Mouse (Mus musculus): Measurements from ENCODE around the gene Cry1. TPM values are rescaled to one million over a fixed set of nuclear protein-coding genes. Genes with fewer than 3 reads are reported as not detected.

The Cry1 gene
- total RNA-seq (2014; fragmentation: Nextera tagmentation): 5.5 and 8.6 TPM in 2 replicates
- total RNA-seq (2017): 7.3 and 9.6 TPM in 2 replicates

DNA sequence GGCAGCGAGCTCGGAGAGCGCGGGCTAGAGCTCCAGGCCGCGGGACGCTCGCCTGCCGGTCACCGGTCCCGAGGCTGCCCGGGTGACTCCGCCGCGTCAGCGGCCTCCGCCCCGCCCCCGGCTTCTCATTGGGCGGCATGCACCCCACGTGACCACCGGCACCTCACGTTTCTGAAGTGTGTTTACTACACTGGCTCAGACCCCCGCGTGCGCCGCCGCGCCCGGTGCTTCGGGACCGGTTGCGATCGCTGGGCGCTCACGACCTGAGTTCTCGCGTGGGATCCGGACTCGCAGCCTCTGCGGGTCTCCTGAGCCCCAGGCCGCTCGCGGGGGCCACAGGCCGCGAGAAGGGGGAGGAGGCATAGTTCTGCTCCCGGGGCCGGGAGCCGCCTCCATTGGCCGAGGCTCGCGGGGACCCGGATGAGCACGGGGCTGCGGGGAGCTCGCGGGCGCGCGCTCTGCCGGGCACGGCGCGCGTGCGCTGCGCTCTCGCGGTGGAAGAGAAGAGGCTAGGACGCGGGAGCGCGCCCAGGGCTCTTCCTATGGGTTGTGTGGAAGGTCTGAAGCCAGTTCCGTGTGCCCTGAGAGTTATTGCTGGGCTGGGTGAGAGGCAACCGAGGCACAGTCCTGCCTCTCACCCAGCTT is at the start of gene Cry1:
Gene Cry1, minus strand, starts transcription at position 101 of the 645 bp plus-strand sequence.
- ATAC-seq (replicated peaks; ENCODE audit: low FRiP score, low TSS enrichment, poor library complexity, severe bottlenecking): peak; percentile 77

DNA sequence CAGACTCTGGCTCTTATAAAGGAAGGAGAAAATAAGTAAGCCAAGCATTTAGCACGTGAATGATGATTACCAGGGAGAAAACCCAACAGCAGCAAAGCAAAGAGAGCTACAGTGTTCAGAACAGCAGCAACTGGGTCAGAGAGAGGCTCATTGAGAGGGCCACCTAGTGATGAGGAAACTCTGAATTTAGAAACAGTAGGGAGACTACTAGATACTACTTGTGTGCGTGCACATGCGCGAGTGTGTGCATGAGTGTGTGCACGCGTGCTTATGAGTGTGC is 36.8 kb upstream of the Cry1 start:
- no peak for ATAC-seq (replicated peaks; ENCODE audit: low FRiP score, low TSS enrichment, poor library complexity, severe bottlenecking)

DNA sequence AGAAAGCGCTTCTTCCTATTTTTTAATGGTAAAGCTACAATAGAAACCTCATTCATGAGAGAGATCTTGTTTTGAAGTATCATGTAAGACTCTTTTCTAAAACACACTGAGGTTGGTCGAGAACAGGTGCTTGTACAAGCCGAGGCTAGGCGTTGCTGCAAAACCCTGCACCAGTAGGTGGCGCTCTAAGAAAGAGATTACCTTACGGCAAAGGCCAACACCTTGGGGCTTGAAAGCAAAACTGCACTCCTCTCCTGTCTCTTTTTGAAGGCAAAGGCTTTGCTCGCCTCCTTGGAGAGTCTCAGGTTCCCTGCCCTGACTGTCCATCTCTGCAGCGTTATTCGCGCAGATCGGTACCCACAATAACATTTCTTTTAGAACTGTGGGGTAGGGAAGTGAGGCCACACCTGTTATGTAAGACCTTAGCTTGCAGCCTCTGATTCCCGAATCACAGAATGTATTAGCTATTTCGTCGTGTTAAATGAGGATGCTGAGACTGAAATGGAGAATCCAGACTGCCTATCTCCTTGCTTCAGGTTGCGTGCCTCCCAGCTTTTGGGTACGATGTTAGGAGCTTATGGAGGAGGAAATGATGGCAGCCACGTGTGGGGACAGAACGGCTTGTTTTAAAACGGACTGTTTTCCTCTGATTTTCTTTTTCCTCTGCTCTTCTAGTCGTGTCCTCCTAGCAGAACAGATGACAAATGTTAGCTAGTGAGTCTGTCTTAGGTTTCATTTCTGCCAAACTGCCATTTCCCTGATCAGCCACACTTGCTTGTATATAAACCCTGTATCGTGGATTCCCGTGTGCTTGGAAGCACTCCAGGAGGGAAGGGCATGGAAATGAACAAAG is 36.3 kb upstream of the Cry1 start:
- peak; percentile 91 for ATAC-seq (replicated peaks; ENCODE audit: low FRiP score, low TSS enrichment, poor library complexity, severe bottlenecking)

DNA sequence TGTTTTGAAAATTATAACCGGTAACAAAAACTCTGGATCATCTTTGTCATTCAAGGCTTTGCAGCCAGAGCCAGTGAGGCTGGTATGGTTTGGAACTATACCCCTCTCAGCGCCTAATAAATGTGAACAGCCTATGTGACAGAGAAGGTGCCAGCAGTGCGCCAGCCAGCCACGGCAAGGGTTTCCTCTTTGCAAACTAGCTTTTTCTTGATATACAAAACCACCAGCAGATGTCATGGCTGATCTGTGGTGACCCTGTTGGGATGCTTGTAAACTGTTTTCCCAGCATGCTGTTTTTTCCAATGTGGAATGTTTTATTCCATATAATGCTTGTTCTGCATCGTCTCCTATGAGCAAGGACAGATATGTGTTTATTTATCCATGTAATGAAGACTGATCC is 30.0 kb upstream of the Cry1 start:
- no peak for ATAC-seq (replicated peaks; ENCODE audit: low FRiP score, low TSS enrichment, poor library complexity, severe bottlenecking)

DNA sequence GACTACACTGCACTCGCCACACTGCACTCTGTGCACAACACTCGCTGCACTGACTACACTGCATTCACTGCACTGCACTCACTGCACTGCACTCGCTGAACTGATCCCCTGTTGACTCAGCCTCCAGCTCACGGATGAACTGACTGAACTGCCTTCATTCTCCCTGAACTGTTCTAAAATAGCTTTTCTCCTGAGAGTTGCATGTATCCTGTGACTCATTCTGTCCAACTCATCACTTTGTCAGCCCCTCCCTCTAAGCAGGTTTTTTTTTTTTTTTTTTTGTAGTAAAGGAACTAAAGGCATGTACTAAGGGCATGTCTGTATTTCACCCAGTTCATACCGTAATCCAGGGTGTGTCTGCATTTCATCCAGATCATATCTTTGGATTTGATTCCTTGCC is 26.8 kb upstream of the Cry1 start:
- no peak for ATAC-seq (replicated peaks; ENCODE audit: low FRiP score, low TSS enrichment, poor library complexity, severe bottlenecking)

DNA sequence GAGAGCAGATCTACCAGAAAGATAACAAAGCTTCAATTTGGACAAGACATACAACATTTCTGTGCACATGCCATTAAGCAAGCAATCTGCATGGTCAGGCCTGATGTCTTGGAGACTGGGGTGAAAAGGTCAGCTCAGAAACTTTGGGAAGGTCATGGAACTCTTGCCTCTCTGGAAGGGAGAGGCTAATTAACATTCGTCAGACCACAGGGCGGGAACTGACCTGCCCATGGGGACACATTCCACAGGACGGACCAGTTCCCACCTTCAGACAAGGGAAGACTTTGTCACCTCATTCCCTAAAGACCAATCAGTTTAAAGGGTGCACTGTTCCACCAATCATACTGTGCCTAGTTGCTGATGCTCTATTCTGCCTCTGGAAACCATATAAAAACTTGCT is 25.3 kb upstream of the Cry1 start:
- ATAC-seq (replicated peaks; ENCODE audit: low FRiP score, low TSS enrichment, poor library complexity, severe bottlenecking): no peak

DNA sequence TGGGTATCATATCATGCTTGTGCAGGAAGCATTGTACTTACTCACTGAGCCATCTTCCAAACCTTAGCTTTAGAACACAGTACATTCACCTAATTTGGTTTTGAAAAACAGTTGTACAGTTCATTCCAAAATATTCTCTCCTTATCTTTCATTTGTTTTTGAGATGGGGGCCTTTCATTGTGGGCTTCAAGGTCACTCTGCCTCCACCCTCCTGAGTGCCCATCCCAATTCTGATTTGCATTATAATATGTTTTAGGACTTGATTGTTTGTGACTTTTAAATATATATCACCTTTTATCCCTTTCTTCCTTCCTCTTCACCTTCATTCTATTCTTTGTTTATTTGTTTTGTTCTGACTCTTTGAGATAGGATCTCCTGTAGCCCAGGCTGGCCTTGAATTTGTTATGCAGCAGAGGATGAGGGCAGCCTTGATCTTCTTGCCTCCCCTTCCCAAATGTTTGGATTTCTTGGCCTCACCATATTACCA is 24.3 kb upstream of the Cry1 start:
- no peak for ATAC-seq (replicated peaks; ENCODE audit: low FRiP score, low TSS enrichment, poor library complexity, severe bottlenecking)

DNA sequence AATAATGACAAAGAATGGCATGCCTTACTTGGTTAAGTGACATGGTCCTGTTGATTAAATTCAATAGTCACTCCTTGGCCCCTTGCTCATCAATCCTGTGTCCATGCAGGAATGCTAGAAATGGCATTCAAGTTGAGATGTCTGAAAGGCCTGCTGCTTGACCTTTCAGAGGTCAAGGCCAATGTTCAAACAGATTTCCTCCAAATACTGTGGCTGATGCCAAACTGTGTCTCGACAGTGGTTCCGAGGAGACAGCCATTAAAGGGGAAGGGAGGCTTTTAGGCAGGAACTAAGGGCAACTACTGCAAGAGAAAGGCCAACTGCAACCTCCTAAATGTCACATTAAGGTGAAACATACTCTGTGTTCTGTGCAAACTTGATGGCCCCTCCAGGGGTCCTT is 20.5 kb upstream of the Cry1 start:
- no peak for ATAC-seq (replicated peaks; ENCODE audit: low FRiP score, low TSS enrichment, poor library complexity, severe bottlenecking)

DNA sequence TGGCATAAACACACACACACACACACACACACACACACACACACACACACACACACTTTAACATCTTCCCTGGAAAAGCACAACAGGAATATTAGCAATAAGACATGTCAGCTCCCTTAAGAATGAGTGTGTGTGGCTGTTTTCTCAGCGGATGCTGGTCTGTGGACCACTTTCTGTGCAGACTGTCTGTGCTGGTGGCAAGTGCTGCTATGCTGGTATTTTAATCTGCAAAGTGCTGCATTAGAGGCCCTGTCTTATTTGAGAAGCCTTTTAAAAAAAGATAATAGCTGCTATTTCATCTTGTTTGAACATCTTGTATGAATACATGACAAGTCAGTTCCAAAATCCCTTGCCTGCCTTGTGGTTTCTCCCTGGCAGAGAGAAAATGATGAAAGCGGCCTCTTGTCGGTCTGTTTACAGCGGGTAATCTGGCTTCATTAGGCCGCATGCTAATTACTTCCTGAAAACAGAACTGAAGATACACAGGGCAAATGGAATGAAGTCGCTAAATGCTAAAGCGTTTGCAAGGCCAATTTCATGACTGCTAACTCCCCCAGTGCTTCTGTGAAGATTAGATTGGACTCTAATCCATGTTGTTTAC is 19.5 kb upstream of the Cry1 start:
- ATAC-seq (replicated peaks; ENCODE audit: low FRiP score, low TSS enrichment, poor library complexity, severe bottlenecking): no peak

DNA sequence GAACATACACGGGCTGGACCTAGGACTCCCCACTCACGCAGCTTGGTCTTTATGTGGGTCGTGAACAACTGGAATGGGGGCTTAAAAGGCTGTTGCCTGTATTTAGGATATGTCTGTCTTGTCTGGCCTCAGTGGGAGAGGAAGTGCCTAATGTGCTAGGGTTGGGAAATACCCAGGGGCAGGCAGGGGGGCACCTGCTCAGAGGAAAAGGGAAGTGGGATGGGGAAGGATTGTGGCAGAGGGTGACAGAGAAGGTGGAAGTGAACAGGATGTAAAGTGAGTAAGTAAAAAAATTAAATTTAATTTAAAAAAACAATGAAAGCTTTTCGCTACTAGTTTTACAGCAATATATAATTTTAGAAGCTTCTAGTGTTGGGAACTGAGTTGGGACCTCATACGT is 9.7 kb upstream of the Cry1 start:
- no peak for ATAC-seq (replicated peaks; ENCODE audit: low FRiP score, low TSS enrichment, poor library complexity, severe bottlenecking)

DNA sequence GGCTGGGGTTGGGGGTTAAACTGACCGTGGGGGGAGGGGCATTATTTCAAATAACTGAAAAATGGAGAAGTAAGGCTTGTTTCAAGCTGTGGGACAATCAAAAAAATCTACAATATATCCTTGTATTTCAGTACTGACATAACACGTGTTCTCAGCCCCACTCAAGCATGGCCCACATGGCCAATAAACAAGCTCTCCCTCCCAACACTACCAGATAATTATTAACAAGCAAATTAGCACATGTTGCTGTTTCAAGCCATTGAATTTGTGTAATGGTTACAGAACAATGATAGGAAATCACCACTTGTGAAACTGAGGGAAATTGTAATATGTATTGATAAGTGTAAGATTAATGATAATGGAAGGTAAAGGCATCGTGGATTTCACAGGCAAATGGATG is 8.5 kb upstream of the Cry1 start:
- no peak for ATAC-seq (replicated peaks; ENCODE audit: low FRiP score, low TSS enrichment, poor library complexity, severe bottlenecking)

DNA sequence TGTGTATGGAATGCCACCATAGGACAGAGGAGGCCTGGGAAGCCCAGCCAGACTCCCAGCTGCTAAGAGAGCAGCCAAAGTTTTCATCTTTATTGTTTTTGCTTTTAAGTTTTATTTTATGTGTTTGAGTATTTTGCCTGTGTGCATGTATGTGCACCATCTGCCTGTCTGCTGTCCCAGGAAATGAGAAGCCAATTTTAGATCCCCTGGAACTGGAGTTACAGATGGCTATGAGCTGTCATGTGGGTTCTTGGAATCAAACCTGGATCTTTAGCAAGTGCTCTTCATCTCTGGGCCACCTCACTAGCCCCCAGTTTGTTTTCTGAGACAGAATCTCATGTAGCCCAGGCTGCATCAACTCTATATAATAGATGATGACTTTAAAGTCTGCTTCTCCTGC is 5.8 kb upstream of the Cry1 start:
- ATAC-seq (replicated peaks; ENCODE audit: low FRiP score, low TSS enrichment, poor library complexity, severe bottlenecking): no peak

DNA sequence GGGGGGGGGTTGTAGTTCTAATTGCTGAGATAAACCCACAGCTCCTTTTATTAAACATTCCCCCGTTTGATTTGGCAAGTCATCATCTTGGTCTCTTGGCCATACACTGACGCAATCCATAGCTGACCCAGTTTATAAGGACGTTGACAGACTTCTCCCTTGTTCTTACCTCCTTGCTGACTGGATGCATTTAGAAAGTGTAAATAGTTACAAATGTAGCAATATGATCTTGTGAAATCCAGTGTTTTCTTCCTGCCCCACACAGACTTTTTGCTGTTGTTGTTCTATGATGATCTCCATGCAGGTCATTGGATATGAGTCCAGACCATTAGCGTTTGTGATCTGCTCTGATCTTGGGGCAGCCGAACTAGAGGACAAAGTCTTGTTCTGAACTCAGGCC is 5.1 kb upstream of the Cry1 start:
- ATAC-seq (replicated peaks; ENCODE audit: low FRiP score, low TSS enrichment, poor library complexity, severe bottlenecking): no peak

DNA sequence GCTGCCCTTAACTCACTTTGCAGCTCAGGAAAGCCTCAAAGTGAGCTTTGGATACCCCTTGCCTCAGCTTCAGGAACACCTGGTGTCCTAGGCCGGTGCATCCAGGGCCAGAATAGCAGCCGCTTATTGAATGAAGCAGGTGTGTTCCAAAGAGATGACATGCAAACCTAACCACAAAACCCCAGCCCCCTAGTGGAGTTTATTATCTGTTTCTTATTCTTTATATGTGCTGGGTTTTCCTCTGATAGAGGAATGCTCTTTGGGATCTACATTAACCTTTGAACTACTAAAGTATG is 1.6 kb upstream of the Cry1 start:
- no peak for ATAC-seq (replicated peaks; ENCODE audit: low FRiP score, low TSS enrichment, poor library complexity, severe bottlenecking)

DNA sequence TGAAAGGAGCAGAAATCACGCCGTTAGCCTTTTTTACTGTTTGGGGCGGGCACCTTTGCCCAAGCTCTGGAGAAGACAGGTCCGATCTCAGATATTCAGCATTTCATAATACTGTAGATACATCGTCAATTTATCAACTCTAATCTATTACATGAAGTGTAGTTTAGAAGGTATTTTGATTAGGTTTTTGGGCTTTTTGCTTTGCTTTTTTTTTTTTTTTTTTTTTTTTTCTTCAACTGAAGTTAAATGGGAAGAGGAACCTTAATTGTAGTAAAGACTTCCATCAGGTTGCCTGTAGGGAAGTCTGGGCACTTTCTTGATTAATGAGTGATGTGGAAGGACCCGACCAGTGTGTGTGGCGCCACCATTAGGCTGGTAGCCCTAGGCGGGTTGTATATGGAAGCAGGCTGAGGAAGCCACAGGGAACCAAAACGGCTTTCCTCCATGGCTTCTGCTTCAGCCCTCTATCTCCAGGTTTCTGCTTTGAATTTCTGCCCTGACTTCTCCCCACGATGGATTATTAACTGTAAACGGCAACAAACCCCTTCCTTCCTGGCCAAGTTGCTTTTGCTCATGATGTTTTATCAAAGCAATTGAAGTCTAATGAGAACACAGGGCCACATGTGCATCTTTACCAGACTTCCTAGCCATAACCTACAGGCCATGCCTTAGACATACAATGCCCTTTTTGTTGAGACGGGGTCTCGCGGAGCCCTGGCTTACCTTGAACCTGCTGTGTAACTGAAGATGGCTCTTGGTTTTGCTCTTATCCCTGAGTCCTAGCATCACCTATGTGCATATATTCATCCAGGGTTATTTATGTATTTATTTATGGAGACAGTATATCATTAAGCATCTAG is 1.0 kb upstream of the Cry1 start:
- ATAC-seq (replicated peaks; ENCODE audit: low FRiP score, low TSS enrichment, poor library complexity, severe bottlenecking): no peak

DNA sequence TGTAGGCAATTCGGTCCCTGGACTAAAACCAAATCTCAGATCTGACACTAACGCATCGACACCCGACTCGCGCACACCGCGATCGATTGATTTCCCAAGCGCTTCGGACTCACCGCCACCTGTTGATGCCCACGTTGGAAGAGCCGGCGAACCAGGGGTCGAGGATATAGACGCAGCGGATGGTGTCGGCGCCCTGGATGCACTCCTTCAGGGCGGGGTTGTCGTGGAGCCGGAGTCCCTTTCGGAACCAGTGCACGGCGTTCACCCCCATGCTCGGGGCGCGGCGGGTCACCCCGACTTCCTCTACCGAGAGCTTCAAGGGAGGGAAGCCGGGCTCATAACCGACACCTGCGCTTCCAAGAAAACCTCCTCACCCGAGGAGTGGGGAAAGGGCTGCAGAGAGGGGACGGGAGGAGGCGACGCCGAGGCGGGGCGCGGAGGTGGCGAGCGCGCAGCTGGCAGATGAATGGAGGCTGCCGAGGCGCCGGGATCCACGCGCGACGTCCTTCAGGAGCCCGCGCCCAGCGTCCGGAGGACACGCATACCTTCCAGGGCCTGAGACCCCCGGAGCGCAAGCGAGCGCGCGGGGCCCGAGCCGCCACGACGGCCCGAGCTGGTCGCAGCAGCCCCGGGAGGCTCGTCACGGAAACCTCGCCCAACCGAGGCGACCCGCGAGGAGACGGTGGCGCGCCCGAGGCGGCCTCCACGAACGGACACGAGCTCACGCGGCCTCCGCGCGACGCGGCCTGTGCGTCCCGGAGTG is 482 bp downstream of the Cry1 start:
- peak; percentile 3; the same call in 1 of the 2 replicates for ATAC-seq (replicated peaks; ENCODE audit: low FRiP score, low TSS enrichment, poor library complexity, severe bottlenecking)

DNA sequence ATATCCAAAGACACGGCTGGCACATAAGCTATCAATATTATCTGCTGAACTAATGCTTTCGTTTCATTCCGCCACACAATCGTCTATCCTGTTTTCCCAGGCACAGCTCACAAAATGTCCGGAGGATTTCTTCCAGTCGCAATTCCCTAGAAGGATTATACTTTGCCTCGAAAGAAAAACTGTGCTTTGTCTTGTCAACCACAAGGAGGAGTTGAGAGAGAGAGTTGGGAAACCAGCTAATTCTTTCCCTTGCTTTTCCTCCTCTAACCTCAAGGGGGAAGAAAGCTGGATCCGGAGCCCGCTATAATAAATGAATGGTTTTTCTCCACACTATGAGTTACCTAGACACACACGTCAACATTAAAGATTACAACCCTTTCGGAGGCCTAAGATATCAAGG is 1.2 kb downstream of the Cry1 start:
- ATAC-seq (replicated peaks; ENCODE audit: low FRiP score, low TSS enrichment, poor library complexity, severe bottlenecking): peak; percentile 57

DNA sequence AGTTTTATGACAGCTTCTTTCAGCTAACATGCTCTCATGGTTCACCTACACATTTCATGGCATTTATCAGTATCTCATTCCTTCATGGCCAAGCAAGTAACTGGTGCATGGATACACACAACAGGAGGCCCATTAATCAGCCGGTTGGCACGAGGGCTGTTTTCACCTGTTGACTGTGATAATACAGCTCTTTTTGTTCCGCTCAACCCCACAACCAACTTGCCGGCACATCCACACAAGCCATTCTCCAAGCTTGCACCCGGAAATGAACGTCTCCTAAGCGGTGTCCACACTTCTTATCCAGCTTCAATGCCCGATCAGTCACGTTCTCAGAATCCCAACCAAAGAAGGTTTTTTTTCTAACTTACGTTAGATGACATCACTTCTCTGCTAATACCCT is 2.1 kb downstream of the Cry1 start:
- ATAC-seq (replicated peaks; ENCODE audit: low FRiP score, low TSS enrichment, poor library complexity, severe bottlenecking): no peak

DNA sequence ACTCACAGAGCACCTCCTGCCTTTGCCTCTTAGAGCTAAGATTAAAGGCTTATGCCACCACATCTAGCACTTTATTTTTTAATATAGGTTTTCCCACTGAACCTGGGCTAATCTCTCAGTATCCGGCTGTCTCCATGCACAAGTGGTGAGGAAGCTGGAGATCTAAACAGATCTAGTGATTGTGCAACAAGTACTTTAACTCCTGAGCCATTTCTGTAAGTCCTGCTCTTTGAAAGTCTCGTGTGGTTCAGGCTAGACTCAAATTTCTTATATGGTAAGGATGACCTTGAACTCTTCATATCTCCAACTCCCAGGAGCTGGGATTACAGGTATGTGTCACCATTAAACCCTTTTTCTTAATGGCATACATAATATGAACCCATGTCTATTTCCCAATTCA is 8.2 kb downstream of the Cry1 start:
- ATAC-seq (replicated peaks; ENCODE audit: low FRiP score, low TSS enrichment, poor library complexity, severe bottlenecking): no peak

All from megakaryocyte-erythroid progenitor cell, adult 5-6 weeks (primary cell).